ENCODE assay signal across 7 mouse cellular contexts in the genomic region with DNA sequence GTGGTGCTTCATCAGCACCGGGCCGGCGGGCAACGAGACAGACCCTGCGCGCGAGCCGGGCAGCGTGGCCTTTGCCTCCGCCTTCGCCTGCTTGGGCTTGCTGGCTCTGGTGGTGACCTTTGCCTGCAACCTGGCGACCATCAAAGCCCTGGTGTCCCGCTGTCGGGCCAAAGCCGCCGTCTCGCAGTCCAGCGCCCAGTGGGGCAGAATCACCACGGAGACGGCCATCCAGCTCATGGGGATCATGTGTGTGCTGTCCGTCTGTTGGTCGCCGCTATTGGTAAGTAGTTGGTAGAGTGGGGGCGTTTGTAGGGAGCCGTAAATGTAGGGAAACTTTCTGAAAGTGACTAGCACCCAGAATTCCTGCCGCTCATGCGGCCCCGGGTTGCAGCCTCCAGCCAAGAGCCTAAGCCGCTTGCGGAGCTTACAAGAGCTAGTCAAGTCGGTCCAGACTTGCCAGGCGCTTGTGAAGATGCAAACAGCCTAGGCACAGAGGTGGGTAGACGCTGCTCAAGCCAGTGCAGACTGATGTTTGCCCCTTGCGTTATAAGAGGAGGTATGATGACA. TPM values are rescaled to one million over a fixed set of nuclear protein-coding genes. Genes with fewer than 3 reads are reported as not detected.
DNase-seq lines count a peak whose midpoint lies in the region; ATAC-seq and TF ChIP-seq lines count a peak whose summit lies in the region.

No protein-coding gene starts in this region.

- 1% methylated on average over 34 of the region's 34 CpGs for WGBS in lung, embryonic 16.5 days
- WGBS in limb, embryonic 13.5 days: 3% methylated on average over 34 of the region's 34 CpGs
- WGBS in small intestine, adult 2 months: 3% methylated on average over 34 of the region's 34 CpGs

- H3K27ac ChIP-seq in lung, embryonic 16.5 days (ENCODE audit: low read length): no peak overlapping the region
- no peak overlapping the region for H3K27ac ChIP-seq in limb, embryonic 13.5 days
- no peak overlapping the region for H3K27ac ChIP-seq in small intestine, adult 2 months (ENCODE audit: insufficient read depth, low read depth, low read length)

- TF ChIP-seq POLR2A in small intestine, adult 2 months (IDR thresholded peaks at IDR 0.05; ENCODE audit: low read depth, low read length): no peak

- peak overlapping the region; percentile 42 for H3K9ac ChIP-seq in lung, embryonic 16.5 days (ENCODE audit: low read length)
- peak overlapping the region; percentile 39; the same call in 1 of the 2 replicates for H3K9ac ChIP-seq in limb, embryonic 13.5 days

- peak overlapping the region; percentile 86 for H3K4me2 ChIP-seq in lung, embryonic 16.5 days (ENCODE audit: low read depth, low read length)
- peak overlapping the region; percentile 94 for H3K4me2 ChIP-seq in limb, embryonic 13.5 days (replicated peaks)

- no peaks in the 10 kb centered on the region for H3K36me3 ChIP-seq in lung, embryonic 16.5 days (ENCODE audit: control insufficient read depth, insufficient read depth, low read length)
- H3K36me3 ChIP-seq in limb, embryonic 13.5 days: no peaks in the 10 kb centered on the region
- no peaks in the 10 kb centered on the region for H3K36me3 ChIP-seq in small intestine, adult 2 months (ENCODE audit: control insufficient read depth, insufficient read depth, low read length)

- ATAC-seq in lung, embryonic 16.5 days (ENCODE audit: low read depth): peak; percentile 23; the same call in 1 of the 2 replicates
- ATAC-seq in limb, embryonic 13.5 days (ENCODE audit: low FRiP score, low read depth): no peak

- TF ChIP-seq CTCF in small intestine, adult 2 months (IDR thresholded peaks at IDR 0.05; ENCODE audit: extremely low read depth, insufficient read length, insufficient replicate concordance, low read depth, low read length): no peak

- no peaks in the 10 kb centered on the region for H3K9me3 ChIP-seq in lung, embryonic 16.5 days (ENCODE audit: control insufficient read depth, low read length)
- H3K9me3 ChIP-seq in limb, embryonic 13.5 days: no peaks in the 10 kb centered on the region

- H3K4me3 ChIP-seq in lung, embryonic 16.5 days (ENCODE audit: low read length): peak overlapping the region; percentile 58
- H3K4me3 ChIP-seq in limb, embryonic 13.5 days: peak overlapping the region; percentile 53
- H3K4me3 ChIP-seq in small intestine, adult 2 months (ENCODE audit: low read depth, low read length): peak overlapping the region; percentile 45

- intact Hi-C loops in heart, postnatal 10 days (cut with DNase I): loop anchor here (10.0 kb wide), 2 partner anchors 307 to 507 kb away; no protein-coding TSS in a partner anchor

- no peak for DNase-seq in lung, postnatal 14 days
- DNase-seq in embryo, embryonic 11 days: peak; percentile 31
- DNase-seq in heart, postnatal 10 days: peak; percentile 5 to 15
- no peak for DNase-seq in spleen, postnatal 10 days (ENCODE audit: low spot score in 2 of 2)

- H3K4me1 ChIP-seq in lung, embryonic 16.5 days (replicated peaks; ENCODE audit: control insufficient read depth, insufficient read depth, low read length): peaks cover 10% of the 10 kb centered on the region
- H3K4me1 ChIP-seq in limb, embryonic 13.5 days: peaks cover 13% of the 10 kb centered on the region
- peaks cover 7% of the 10 kb centered on the region; the same call in 1 of the 2 replicates for H3K4me1 ChIP-seq in small intestine, adult 2 months (ENCODE audit: control insufficient read depth, insufficient read depth, insufficient read length, low read length)

- peaks cover 30% of the 10 kb centered on the region for H3K27me3 ChIP-seq in lung, embryonic 16.5 days (ENCODE audit: control insufficient read depth, insufficient read depth, low read depth, low read length)
- peaks cover 53% of the 10 kb centered on the region for H3K27me3 ChIP-seq in limb, embryonic 13.5 days
- peaks cover 19% of the 10 kb centered on the region for H3K27me3 ChIP-seq in small intestine, adult 2 months (ENCODE audit: control insufficient read depth, insufficient read depth, low read length)

RNA-seq across cellular contexts. Expression of gene Ptger3, which starts 1.0 kb away (rescaled TPM):
- polyA plus RNA-seq in lung, embryonic 16.5 days (2015; fragmentation: Nextera tagmentation; extraction: Ambion mirVana): 12.0 and 13.9 TPM in 2 replicates
- total RNA-seq in heart, postnatal 10 days (2021): under 1 TPM; 0.65 to 0.67 TPM
- 3.5 and 4.6 TPM in 2 replicates for polyA plus RNA-seq in limb, embryonic 13.5 days (2015; fragmentation: Nextera tagmentation; extraction: Ambion mirVana)
- 2.5 and 18.4 TPM in 2 replicates for polyA plus RNA-seq in small intestine, adult 2 months (2012; rRNA removed)

RNA-seq across cellular contexts. Expression of gene Zranb2, which starts 33.7 kb away (rescaled TPM):
- 77.7 and 99.1 TPM in 2 replicates for polyA plus RNA-seq in lung, embryonic 16.5 days (2015; fragmentation: Nextera tagmentation; extraction: Ambion mirVana)
- 10 to 100 TPM; 45.8 to 53.6 TPM for total RNA-seq in heart, postnatal 10 days (2021)
- 128 and 130 TPM in 2 replicates for polyA plus RNA-seq in limb, embryonic 13.5 days (2015; fragmentation: Nextera tagmentation; extraction: Ambion mirVana)
- 0.47 and 0.81 TPM in 2 replicates for polyA plus RNA-seq in small intestine, adult 2 months (2012; rRNA removed)

Comparison
In these comparisons a context has a peak if more than half of its experiments do, and no peak if none do; other contexts are left out.
1. DNase-seq: peak in embryo, embryonic 11 days (single experiment) and heart, postnatal 10 days (2 of 2); none in lung, postnatal 14 days (single experiment) and spleen, postnatal 10 days (0 of 2).
2. RNA of gene Zranb2, which starts 33.7 kb away (polyA plus RNA-seq): 128 to 130 TPM in limb, embryonic 13.5 days and 77.7 to 99.1 TPM in lung, embryonic 16.5 days; 0.47 to 0.81 TPM in small intestine, adult 2 months; every median in the first group is over 10 times any median in the second.
3. Peak in every context shown above with its lines, with median percentiles within 50 percentile points of each other: H3K4me3 ChIP-seq.